Mouse (Mus musculus) limb, embryonic 15.5 days (tissue): ENCODE data around the gene Sema3a. TPM values are rescaled to one million over a fixed set of nuclear protein-coding genes. Genes with fewer than 3 reads are reported as not detected.
"Not testable (repeated sequence)": the region's sequence is repeated elsewhere in the genome, so short reads cannot be mapped to it uniquely, and the experiment has no call there.

ENCODE experiments used
- ATAC-seq: fragments of 200-750 bp; cut with Nextera tagmentation; 2 replicates; pipeline ENCODE4 v1.8.0; 2017; ENCODE audit warnings: low read depth, moderate TSS enrichment; ENCODE audit not compliant: insufficient number of reproducible peaks, low FRiP score, low TSS enrichment
- H3K27ac ChIP-seq: fragments of 300-500 bp; sonication (generic); 2 replicates; pipeline ENCODE4 v1.5.1; 2015; ENCODE audit warnings: moderate library complexity, mild to moderate bottlenecking, inconsistent platforms
- H3K27me3 ChIP-seq: fragments of 300-500 bp; sonication (generic); 2 replicates; pipeline ENCODE4 v1.6.1; 2015; ENCODE audit warnings: inconsistent platforms
- H3K36me3 ChIP-seq: fragments of 300-500 bp; sonication (generic); 2 replicates; pipeline ENCODE4 v1.6.1; 2015; ENCODE audit warnings: inconsistent platforms
- H3K4me1 ChIP-seq: fragments of 300-500 bp; sonication (generic); 2 replicates; pipeline ENCODE4 v1.6.1; 2015; ENCODE audit warnings: inconsistent platforms
- H3K4me2 ChIP-seq: fragments of 300-500 bp; sonication (generic); 2 replicates; pipeline ENCODE4 v1.6.1; 2015; ENCODE audit warnings: mild to moderate bottlenecking, inconsistent platforms
- H3K4me3 ChIP-seq: fragments of 300-500 bp; sonication (generic); 2 replicates; pipeline ENCODE4 v1.5.1; 2015; ENCODE audit warnings: mild to moderate bottlenecking, inconsistent platforms
- H3K9ac ChIP-seq: fragments of 300-500 bp; sonication (generic); 2 replicates; pipeline ENCODE4 v1.6.1; 2015; ENCODE audit warnings: inconsistent platforms
- H3K9me3 ChIP-seq: fragments of 300-500 bp; sonication (generic); 2 replicates; pipeline ENCODE4 v1.6.1; 2016; ENCODE audit warnings: inconsistent platforms
- WGBS: fragments of 180-500 bp; shearing (Covaris S2); methylation state at CpG from one replicate; pipeline ENCODE4 v1.1.7; 2015; 5-methylcytosine and 5-hydroxymethylcytosine counted together
- polyA plus RNA-seq: library from polyadenylated mRNA; unstranded; fragments of >200 nt; fragmentation: Nextera tagmentation; extraction: Ambion mirVana; gene quantifications from 2 replicates; pipeline ENCODE4 v1.2.1, GENCODE M21; 2015

Gene Sema3a
- polyA plus RNA-seq, 1 experiment from 2014 or later: 44.2 TPM

DNA sequence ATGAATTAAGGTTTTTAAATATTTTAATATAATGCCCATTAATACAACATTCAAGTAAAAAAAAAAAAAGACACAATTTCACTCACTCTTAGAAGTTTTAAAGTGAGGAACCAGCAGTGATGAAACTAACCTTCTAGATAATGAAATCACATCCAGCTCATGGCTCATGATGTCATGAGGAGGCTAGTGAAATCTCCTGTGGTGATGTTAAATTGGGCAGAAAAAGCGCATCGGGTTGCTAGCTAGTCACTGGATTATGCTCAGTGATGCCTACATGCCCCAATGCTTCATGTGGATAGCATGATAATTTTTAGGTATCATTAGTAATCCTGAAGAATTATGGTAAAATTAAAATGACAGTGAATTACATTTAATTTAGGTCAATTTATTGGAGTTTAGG is 453.9 kb downstream of the Sema3a start:
- Histone ChIP-seq H3K9me3 (no peaks in the 10 kb centered on the region), H3K9ac (no peak overlapping the region), H3K27me3 (no peaks in the 10 kb centered on the region), H3K27ac (no peak overlapping the region), H3K4me1 (no peaks in the 10 kb centered on the region), H3K36me3 (no peaks in the 10 kb centered on the region), H3K4me3 (no peak overlapping the region), H3K4me2 (no peak overlapping the region)
- ATAC-seq: no peak
- 85% methylated on average over 2 of the region's 2 CpGs for WGBS

DNA sequence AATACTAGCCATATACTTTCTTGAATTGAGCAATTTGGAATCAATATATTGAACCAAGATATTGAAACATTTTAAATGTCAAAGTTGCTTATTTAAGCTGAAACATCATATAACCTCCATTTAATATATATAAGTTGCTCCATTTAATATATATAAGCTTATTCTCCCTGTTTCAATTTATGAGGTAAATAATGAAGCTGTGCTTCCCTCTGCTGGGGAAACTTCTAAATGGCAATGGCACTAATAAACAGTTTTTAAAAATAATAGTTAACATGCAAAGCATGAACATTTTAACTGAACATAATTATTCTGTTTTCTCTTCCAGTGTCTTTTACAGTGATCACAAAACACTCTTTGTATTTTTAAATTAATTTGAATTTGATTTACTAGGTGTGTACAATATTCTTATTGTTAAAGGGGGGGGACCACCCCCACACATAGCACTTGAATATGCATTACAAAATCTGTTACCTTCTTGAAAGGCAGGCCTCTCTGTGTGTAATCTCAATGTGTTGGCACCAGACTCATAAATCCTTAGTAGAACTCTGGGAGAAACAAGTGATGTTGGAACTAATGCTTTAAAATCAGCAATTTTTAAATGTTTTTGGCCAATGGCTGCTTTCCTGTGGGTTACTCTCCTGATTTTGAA is 460.5 kb downstream of the Sema3a start:
- no peak overlapping the region for H3K4me2 ChIP-seq
- H3K9me3 ChIP-seq: no peaks in the 10 kb centered on the region
- H3K36me3 ChIP-seq: no peaks in the 10 kb centered on the region
- no peak overlapping the region for H3K4me3 ChIP-seq
- H3K4me1 ChIP-seq: no peaks in the 10 kb centered on the region
- no peak for ATAC-seq
- H3K27ac ChIP-seq: no peak overlapping the region
- no peaks in the 10 kb centered on the region for H3K27me3 ChIP-seq
- H3K9ac ChIP-seq: no peak overlapping the region

DNA sequence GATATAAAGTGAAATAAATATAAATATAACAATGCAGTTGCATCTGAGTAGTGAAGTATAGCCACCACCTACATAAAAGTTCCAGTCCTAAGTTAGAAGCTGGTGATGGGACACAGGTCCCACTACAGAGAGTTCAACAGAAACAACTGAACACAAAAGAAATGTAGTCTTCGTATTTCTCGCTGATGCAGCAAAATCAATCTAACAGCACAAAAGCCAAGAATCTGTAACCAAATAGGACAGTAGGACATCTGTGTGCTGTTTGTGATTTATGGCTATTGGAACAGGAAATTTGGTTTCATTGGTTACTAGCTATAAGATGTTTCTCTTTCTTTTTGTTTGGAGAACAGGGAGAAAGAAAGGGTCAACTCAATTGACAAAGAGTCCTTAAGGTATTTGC is 469.2 kb downstream of the Sema3a start:
- WGBS: 91% methylated on average over 2 of the region's 2 CpGs
- H3K9me3 ChIP-seq: no peaks in the 10 kb centered on the region
- no peak overlapping the region for H3K9ac ChIP-seq
- no peaks in the 10 kb centered on the region for H3K27me3 ChIP-seq
- no peak overlapping the region for H3K4me2 ChIP-seq
- no peak for ATAC-seq
- no peak overlapping the region for H3K4me3 ChIP-seq
- no peaks in the 10 kb centered on the region for H3K4me1 ChIP-seq
- H3K36me3 ChIP-seq: peaks cover 4% of the 10 kb centered on the region; the same call in 1 of the 2 replicates
- H3K27ac ChIP-seq: no peak overlapping the region

DNA sequence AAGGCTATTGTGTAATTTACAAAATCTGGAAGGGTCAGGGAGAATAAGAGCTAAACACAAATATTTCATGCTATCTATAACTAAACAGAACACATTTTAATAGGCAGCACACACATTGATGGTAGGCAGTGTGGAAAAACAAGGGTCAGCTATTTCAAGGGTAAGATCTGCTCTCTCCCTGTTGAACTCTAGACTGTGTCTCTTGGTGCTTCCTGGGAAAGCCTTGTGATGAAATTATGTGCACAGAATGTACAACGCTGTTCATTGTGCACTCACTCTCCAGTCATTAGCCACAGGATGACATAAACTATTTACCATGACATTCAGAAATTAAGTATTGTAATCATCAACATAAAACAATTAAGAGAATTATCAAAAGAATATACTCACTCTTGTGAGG is 486.4 kb downstream of the Sema3a start:
- WGBS: 60% methylated on average over 1 of the region's 1 CpGs
- ATAC-seq: no peak
- Histone ChIP-seq H3K4me1 (0 out of 2 replicates have a peak, but pooled peaks cover 3% of the 10 kb centered on the region), H3K9me3 (no peaks in the 10 kb centered on the region), H3K27ac (no peak overlapping the region), H3K36me3 (no peaks in the 10 kb centered on the region), H3K4me3 (no peak overlapping the region), H3K9ac (no peak overlapping the region), H3K4me2 (no peak overlapping the region), H3K27me3 (no peaks in the 10 kb centered on the region)

DNA sequence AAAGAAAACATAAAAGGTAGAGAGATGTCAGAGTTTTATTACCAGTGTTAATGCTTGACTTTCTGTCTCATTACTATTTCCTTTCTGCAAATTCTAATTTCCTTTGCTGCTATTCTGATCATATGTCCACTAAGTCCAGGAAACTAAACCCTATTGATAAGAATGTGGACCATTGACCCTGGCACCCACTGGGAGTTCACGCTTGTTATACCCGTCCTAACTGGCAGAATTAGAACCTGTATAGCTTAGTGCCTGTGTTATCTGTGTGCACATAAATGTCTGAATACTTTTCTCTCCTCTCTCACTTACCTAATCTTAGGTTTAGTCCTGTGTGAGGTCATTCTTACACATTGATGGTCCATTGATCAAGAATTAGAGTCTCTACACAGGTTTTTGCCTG is 486.9 kb downstream of the Sema3a start:
- no peak overlapping the region for H3K4me2 ChIP-seq
- no peak for ATAC-seq
- H3K9ac ChIP-seq: no peak overlapping the region
- no peaks in the 10 kb centered on the region for H3K9me3 ChIP-seq
- no peaks in the 10 kb centered on the region for H3K36me3 ChIP-seq
- H3K27ac ChIP-seq: no peak overlapping the region
- H3K4me3 ChIP-seq: no peak overlapping the region
- WGBS: 62% methylated on average over 2 of the region's 2 CpGs
- 0 out of 2 replicates have a peak, but pooled peaks cover 3% of the 10 kb centered on the region for H3K4me1 ChIP-seq
- no peaks in the 10 kb centered on the region for H3K27me3 ChIP-seq

DNA sequence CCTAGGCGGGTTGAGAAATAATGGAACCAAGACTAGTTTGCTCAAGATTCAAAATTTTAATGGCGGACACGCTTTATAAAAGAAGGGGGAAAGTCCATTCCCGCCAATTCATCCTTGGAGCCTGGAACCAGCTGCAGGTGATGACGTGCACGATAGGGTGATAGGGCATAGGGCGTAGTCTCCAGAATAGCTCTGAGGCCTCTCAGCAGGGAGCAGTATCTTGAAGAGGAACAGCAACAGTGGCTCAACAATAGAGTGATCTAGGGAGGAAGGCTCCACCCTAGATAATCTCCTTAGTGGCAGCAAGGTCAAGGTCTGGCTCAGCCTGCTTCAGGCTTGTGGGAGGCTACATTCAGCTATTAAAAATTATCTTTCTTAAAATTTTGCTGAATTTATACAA is 489.4 kb downstream of the Sema3a start:
- not testable (repeated sequence) for H3K36me3 ChIP-seq, H3K4me2 ChIP-seq, H3K27me3 ChIP-seq, ATAC-seq, H3K27ac ChIP-seq, H3K4me1 ChIP-seq, H3K4me3 ChIP-seq, H3K9me3 ChIP-seq, H3K9ac ChIP-seq
- WGBS: 91% methylated on average over 7 of the region's 7 CpGs

DNA sequence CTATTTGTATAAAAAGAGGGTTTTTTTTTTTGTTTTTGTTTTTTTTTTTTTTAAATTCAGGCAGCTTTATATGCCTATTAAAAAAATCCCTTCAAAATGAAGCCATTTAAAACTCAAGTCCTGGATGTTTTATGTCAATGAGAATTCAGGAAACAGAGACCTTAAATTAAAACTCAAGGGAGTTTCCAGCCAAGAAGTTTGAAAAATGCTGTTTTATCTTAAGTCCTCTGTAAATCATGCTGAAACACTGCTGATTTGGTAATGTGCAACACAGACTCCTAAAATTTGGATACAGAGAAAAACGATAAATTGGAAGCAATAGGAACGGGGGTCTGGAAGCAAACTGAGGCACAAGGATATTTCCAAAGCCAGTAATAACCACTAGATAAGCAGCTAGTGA is 490.7 kb downstream of the Sema3a start:
- WGBS: 41% methylated on average over 2 of the region's 2 CpGs
- H3K27me3 ChIP-seq: no peaks in the 10 kb centered on the region
- H3K4me3 ChIP-seq: no peak overlapping the region
- no peak overlapping the region for H3K9ac ChIP-seq
- H3K4me2 ChIP-seq: no peak overlapping the region
- H3K36me3 ChIP-seq: no peaks in the 10 kb centered on the region
- 0 out of 2 replicates have a peak, but pooled peaks cover 3% of the 10 kb centered on the region for H3K4me1 ChIP-seq
- no peak for ATAC-seq
- no peak overlapping the region for H3K27ac ChIP-seq
- no peaks in the 10 kb centered on the region for H3K9me3 ChIP-seq

DNA sequence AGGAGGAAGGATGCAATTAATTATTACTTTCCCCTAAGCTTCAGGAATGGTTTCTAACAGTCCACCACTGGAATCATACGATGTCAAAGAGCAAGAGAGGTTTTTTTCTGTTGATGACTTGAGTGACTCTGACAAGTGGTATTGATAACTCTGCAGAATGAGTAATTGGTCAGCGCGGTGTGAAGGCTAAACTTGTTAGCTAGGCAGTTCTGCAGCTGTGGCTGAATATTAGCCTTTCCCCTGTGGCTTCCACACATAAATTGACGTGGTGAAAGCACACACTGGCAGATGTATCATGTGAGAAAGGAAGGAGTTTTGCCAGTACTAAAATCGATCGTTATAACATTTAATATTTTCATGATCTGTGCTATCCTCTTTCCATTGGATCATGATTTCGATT is 497.4 kb downstream of the Sema3a start:
- ATAC-seq: no peak
- H3K4me1 ChIP-seq: no peaks in the 10 kb centered on the region
- no peak overlapping the region for H3K4me2 ChIP-seq
- no peaks in the 10 kb centered on the region for H3K36me3 ChIP-seq
- no peak overlapping the region for H3K27ac ChIP-seq
- H3K27me3 ChIP-seq: no peaks in the 10 kb centered on the region
- H3K9ac ChIP-seq: no peak overlapping the region
- no peak overlapping the region for H3K4me3 ChIP-seq
- 66% methylated on average over 7 of the region's 7 CpGs for WGBS
- H3K9me3 ChIP-seq: no peaks in the 10 kb centered on the region

DNA sequence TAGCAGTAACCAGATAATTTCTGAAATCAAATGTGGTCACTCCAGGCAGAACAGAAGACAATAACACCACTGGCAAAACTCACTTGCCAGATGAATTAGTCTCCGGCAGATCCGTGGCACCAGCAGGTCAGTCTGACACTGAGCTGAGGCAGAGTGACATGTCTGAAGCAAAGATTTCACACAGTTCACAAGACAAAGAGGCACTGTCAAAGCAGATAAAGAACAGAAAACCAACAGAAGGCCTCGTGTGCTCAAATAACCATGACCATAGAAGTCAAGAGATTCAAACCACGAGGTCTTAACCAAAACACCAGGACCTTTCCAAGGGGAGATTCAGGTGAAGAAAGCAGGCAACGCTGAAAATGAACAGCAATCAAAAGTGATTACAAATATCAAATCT is 499.5 kb downstream of the Sema3a start:
- no peaks in the 10 kb centered on the region for H3K9me3 ChIP-seq
- 69% methylated on average over 5 of the region's 5 CpGs for WGBS
- no peak for ATAC-seq
- H3K4me3 ChIP-seq: no peak overlapping the region
- no peaks in the 10 kb centered on the region for H3K36me3 ChIP-seq
- H3K4me2 ChIP-seq: no peak overlapping the region
- no peak overlapping the region for H3K27ac ChIP-seq
- no peaks in the 10 kb centered on the region for H3K27me3 ChIP-seq
- H3K4me1 ChIP-seq: peaks cover 3% of the 10 kb centered on the region; the same call in 1 of the 2 replicates
- H3K9ac ChIP-seq: no peak overlapping the region

DNA sequence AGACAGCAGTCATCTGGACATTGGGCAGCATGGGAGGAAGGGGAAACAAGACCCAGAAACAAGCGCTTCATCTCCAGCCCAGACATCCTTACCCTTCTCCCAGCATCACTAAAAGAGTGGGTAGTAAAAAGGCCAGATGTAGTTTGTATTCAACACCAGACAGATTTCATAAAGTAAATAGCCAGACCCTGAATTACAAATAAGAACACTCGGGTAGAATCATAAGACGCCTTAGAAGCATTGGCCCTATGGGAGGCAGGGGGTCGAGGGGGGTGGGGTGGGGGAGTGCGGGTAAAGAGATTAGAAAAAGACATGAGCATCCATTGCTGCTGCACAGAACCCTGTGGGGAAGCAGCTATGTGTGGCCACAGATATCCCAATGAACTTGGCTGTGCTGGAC is 500.9 kb downstream of the Sema3a start:
- no peak overlapping the region for H3K27ac ChIP-seq
- 66% methylated on average over 5 of the region's 5 CpGs for WGBS
- no peak for ATAC-seq
- H3K9me3 ChIP-seq: no peaks in the 10 kb centered on the region
- H3K4me3 ChIP-seq: no peak overlapping the region
- H3K36me3 ChIP-seq: no peaks in the 10 kb centered on the region
- no peak overlapping the region for H3K9ac ChIP-seq
- H3K4me1 ChIP-seq: peaks cover 3% of the 10 kb centered on the region; the same call in 1 of the 2 replicates
- no peak overlapping the region for H3K4me2 ChIP-seq
- H3K27me3 ChIP-seq: no peaks in the 10 kb centered on the region

DNA sequence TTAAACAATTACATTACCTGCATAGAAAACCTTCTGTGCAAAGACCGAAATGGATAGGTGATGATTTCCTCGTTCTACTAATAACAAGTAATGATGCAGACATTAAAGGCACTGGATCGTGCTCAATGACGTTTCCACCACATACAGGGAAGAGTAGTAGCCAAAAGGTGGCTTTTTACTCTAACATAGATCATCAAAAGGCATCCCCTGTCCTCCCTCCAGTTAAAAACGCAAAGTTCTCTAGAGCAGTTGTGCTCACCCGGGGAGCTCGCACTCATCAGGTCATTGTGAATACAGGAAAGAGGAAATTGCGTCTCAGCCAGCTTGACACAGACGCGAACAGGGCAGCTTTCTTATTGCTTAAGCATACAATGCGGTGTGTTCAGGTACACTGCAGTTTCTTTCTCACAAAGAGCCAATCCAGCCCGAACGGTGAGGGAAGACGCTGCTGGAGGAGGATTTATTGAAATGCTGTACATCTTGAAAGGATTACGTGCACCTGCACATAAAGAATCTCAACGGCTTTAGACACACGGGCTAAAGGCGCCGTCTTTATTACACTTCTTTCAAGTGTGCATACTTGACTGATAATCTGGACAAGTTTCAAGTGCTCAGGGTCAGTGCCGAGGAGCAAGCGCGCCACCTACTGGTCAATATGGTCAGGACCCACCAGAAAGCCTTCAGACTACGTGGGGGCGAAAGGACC is 503.5 kb downstream of the Sema3a start:
- Histone ChIP-seq H3K4me2 (peak overlapping the region; percentile 56), H3K27me3 (no peaks in the 10 kb centered on the region), H3K9ac (peak overlapping the region; percentile 21; the same call in 1 of the 2 replicates), H3K9me3 (no peaks in the 10 kb centered on the region), H3K4me3 (peak overlapping the region; percentile 44), H3K36me3 (no peaks in the 10 kb centered on the region), H3K4me1 (peaks cover 3% of the 10 kb centered on the region; the same call in 1 of the 2 replicates), H3K27ac (peak overlapping the region; percentile 39)
- peak; percentile 76; the same call in 1 of the 2 replicates for ATAC-seq
- 7% methylated on average over 24 of the region's 24 CpGs for WGBS

DNA sequence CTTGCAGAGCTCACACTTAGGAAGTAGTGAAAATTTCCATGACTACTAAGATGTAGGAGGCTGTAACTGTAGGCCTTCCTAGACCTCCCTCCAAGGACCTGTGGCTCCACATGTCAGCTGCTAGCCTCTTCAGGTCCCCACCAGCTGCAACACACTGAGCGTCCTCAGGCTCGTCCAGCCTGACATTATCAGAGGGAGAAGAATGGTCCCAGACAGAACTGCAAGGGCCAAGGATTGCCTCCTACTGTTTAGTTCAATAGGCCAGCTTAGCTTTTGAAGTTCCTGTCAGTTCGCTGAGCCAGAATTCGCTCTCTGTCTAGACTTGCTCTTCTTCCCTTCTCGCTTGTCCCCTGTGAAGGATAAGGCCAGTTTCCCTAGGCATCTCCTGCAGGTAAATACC is 504.7 kb downstream of the Sema3a start:
- no peak overlapping the region for H3K27ac ChIP-seq
- no peak for ATAC-seq
- no peak overlapping the region for H3K4me3 ChIP-seq
- no peaks in the 10 kb centered on the region for H3K27me3 ChIP-seq
- no peak overlapping the region for H3K9ac ChIP-seq
- 49% methylated on average over 5 of the region's 5 CpGs for WGBS
- peaks cover 3% of the 10 kb centered on the region; the same call in 1 of the 2 replicates for H3K4me1 ChIP-seq
- no peaks in the 10 kb centered on the region for H3K9me3 ChIP-seq
- H3K4me2 ChIP-seq: no peak overlapping the region
- H3K36me3 ChIP-seq: no peaks in the 10 kb centered on the region
